Mouse (Mus musculus) embryo, embryonic 11 days (tissue): Measurements from ENCODE around the gene Pdlim3.
A peak's percentile ranks its signal among the peaks of the same experiment; 100 is the strongest.
"Not testable (repeated sequence)": the region's sequence is repeated elsewhere in the genome, so short reads cannot be mapped to it uniquely, and the experiment has no call there.

Experiments
- DNase-seq: peaks from one replicate; pipeline ENCODE4 v3.0.0-alpha.2; 2015

The Pdlim3 gene

DNA sequence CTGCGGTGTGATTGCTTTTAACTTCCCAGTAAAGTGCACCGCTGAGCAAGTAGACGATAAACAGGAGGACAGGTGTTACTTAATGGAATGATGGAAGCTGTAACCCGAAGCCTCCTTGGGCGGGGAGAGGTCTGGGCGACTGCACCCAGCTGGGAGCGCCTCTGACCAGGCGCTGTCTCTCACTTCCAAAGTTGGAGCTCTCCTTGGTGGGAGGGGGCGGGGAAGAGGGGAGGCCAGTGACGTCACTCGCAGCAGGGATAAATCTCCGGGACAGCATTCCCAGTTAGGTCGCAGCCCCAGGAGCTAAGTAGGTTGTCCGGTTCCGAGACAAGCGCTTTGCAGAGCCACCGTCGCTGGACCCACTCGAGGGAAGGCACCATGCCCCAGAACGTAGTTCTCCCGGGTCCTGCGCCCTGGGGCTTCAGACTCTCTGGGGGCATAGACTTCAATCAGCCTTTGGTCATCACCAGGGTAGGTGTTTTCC, at the start of gene Pdlim3:
TSS of gene Pdlim3 (plus strand) at position 260 of the 484 bp plus-strand sequence.
- peak; percentile 82 for DNase-seq

DNA sequence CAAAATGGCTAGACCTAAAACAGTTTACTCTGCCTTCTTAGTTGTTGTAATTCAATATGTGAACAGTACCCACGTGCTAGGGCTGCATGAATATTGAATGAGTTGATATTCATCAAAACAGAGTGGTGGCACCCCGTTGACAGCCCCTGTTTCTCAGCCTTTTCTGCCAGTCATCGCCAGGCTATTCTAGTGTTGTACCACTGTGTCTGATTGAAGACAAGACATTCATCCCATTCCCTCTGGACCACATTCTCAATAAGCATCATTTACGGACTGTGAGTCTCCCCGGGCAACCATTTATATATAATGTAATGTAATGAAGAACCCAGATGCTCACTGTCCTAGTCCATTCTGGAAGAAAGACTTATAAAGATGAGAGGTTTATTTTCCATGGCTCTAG, 42.0 kb upstream of the Pdlim3 start:
- DNase-seq: no peak

DNA sequence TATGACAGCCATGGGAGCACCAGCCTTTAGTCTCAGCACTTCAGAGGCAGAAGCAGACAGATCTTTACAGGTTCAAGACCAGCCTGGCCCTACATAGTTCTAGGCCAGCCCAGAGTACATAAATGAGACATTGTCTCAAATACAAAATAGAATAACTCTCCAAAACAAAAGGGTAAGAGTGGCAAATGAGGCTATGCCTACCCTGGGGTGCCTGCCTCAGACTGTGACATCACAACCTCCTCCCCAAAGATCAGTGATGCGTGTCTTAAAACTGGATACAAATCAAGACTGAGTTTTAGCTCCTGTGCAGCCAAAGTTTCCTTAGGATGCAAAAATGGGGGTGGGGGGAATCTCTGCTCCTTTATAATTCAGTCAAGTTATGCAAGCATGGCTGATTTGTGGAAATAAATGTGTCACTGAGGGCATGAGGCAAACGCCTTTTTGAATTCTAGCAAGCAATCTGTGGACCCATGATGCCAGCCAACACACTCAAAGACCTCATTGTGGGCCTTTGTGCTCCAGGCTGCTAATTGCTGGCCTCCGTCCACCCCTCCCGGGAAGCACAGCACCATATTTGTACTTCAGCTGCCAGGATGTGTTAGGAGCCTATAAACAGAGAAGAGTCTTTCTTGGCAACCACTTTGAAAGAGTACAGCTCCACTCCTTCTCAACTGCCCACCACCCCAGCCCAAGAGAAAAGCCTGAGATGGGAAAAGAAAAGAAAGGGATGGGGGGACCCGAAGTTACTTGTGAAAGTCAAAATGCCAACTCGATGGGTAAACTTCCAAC, 41.0 kb upstream of the Pdlim3 start:
- no peak for DNase-seq

DNA sequence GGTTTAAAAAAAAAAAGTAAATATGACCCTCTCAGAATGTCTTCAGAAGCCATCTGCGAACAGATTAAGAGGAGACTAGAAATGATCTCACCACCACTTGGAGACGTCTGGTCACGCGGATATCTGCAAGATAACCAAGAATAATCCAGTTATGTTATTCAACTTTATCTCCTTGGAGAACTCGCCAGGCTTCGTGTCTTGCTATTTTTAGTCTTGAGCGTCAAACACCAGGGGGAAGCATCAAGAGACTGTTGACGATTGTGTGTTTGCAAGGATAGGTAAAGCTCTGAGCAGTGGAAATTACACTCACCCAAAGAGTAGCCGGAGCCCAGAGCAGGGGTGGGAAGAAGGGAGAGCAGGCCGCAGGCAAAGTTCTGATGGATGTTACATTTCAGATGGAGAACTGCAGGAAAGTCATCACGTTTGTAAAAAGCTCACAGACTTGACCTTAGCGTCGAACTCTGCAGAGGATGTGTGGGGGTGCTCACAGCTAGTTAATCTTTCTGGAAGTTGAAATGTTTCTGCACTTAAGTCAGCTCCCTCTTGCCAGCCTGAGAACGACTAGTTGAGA, 40.3 kb upstream of the Pdlim3 start:
- DNase-seq: no peak

DNA sequence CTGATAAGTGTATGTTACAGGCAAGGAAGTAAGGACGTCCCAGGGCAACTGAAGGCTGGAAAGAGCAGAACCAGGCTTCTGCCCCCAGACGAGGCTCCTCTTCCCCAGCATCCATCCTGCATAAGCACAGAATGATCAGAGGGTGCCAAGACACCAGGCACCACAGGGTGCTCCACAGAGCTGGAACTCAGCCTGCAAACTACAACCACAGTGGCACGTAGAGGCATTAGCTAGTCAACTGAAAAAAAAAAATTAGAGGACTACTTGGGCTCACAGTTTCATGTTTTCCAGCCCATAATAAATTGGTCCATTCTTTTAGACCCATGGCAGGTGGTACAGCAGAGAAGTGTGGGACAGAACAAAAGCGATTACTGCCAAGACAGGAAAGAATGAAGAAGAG, 39.4 kb upstream of the Pdlim3 start:
- DNase-seq: no peak

DNA sequence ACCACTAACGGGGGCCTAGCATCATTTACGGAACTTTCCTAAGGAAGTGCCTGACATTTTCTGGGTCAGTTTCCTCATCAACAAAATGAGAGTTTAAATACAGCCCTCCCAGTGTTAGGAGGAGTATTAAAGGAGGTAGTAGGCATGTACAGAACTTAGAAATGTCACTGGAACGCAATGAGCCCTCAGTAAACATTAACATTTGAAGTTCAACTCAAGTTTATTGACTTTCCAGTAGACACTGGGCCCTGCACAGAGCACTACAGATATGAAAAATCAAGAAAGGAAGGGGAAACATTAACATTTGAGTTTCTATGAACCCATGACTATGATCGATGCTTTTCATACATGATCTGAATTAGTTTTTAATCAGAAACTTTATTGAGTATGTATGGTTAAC, 30.1 kb upstream of the Pdlim3 start:
- DNase-seq: no peak

DNA sequence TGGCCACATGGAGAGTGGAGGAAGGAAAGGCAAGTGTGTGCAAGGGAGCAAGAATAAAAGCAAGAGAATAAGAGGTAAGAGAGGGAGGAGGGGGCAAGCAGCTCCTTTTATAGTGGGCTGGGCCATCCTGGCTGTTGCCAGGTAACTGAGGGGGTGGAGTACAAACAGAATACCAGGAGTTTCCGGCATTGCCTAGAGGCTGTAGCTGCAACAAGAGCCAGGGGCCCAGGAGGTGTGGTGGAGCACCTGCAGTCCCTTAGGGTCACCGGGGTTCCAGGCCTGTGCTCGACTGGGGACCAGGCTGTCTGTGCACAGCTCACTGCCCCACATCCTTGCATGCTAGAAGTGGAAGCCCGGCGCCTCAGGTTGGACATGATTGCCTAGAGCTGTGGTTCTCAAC, 27.5 kb upstream of the Pdlim3 start:
- peak; percentile 37 for DNase-seq

DNA sequence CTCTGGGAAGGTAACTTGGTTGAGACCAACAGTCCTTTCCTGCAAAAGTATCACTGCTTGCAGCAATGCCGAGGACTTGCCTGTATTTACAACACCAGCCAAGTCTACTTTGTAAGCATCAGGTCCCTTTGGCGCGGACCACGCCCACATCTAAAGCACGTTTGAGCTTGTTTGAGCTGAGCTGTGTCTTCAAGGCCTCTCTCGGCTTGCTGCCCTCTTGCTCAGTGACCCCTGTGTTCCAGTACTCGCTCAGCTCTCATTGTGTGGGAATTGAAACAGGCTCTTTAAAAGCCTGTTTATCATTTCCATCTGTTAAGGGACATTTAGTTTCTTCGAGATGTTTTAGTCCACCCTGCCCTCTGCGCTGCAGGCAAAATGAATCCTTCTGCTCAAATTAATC, 26.9 kb upstream of the Pdlim3 start:
- DNase-seq: peak; percentile 67

DNA sequence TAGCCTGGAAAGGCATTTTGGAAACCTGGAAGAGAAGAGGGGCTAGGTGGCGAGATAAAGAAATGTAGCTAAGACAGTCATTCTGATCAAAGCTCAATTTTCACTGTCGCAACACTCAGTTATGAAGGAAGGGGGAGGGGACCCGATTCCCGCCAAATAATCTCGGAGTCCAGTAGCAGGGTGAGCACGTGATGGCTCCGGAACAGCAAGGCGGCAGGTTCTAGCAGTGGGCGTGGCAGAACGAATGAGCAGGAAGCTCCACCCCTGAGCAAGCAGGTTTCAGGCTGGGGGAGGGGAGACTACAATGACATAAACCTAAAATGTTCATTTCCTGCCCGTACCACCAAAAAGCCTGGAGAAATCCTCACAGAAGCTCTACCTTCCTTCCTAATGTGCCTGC, 13.7 kb upstream of the Pdlim3 start:
- DNase-seq: not testable (repeated sequence)

DNA sequence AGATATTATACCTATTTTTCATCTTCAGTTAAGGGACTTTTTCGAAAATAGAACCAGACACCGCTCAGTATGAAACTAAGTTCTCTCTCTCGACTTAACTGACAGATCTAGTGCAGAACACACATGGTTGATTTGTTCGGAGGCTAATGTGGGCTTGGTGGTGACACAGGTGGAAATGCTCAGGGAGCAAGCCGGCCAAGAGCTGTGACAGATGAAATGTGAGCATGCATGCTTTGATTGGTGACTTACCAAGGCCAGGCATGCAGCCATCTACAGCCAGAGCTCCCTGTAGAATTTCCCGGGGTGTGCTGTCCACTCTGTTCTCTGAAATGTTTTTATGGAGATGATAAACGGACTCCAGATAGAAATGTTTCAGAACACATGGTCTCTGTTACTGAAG, 13.2 kb upstream of the Pdlim3 start:
- peak; percentile 31 for DNase-seq

DNA sequence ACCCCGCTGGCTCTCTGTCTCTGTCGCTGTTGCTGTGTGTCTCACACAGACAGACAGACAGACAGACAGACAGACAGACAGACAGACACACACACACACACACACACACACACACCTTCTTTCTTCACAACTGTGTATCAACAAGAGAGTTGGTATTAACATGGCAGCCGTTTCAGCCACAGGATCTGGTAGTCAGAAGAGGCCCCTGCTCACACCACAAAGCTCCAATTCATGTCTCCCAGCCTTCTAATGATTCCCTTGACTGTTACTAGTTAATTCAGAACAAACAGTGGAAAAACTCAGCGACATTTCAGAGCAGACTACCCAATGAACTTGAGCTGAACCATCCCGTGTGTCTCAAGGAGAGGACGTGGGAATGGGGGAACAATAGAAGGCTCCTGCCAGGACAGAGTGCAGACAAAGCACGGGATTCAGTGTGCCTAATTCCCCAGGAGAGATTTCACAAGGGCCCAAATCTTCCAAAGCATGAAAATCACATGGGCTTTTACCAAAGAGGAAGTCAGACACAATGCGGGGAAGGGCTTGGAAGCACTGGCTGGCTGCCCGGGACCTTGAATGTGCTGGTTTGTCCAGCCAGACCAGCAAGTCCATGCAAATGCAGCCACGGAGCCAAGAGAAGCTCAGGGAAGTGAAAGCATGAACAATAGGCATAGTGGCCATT, 10.2 kb upstream of the Pdlim3 start:
- DNase-seq: peak; percentile 74

DNA sequence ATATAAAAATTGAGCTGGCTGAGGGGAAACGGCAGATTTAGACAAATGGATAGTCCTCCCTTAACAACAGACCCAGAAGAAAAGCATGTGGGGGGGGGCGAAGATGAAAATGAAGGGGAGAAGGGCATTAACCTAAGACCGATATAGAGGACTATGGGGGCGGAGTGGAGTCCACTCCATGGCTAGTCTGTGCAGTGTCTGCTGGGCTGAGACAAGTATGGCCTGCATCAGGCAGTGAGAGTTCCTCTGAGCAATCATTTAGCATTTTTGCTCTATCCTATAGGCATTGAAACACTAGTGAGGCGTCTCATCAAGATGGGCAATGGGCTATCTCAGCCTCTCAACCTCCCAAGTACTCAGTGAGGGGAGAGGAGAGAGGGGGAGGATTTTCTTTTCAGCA, 8.9 kb upstream of the Pdlim3 start:
- DNase-seq: no peak

DNA sequence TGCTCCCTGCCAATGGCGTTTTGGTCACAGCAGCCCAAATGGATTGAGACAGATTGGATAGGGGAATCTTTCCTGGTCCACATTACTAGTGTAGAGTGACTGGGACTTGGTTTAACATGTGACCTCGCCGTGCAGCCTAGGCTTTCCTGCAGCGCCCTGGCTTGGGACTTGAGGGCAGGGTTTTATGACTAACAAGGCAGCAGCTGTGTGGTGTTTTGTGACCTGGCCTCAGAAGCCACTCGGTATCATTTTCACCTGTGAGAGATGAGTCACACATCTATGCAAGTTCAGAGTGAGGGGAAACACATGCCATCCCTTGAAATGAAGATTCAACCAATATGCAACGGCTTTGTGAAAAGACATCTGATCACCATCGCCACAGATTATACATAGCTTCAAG, 7.6 kb upstream of the Pdlim3 start:
- DNase-seq: no peak

DNA sequence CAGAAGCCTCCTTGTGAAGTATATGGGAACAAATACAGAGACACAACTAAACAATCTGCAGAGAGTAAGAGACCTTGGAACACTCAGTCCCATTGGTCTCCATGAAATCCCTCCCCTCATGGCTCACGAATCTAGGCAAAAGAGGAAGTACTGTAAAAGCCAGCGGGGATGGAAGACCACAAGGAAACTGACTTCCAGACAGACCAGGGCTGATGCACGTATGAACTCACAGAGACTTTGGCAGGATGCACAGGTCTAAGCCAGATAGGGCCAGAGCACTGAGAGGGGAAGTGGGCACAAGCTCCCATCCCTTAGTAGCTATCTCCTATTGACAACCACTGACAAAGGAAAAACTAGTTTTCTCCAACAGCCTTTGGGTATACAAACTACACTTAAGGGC, 4.8 kb upstream of the Pdlim3 start:
- no peak for DNase-seq

DNA sequence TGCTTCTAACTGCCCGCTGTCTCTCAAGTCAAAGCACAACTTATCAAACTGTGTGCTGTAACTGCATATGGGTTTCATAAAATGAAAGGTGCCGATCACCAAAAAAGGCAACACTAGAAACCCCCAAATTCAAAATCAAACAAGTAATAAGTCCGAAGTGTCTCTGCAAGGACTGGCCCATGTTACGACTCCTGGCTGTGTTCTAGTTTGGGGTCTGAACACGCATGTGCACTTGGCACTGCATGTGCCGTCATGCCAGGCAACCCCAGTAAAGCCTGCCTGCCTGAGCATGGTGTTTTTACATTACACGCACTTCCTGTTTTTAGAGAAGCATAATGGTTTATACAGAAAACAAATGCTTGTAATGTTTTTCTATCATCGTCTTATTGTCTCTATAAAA, 3.5 kb upstream of the Pdlim3 start:
- no peak for DNase-seq

DNA sequence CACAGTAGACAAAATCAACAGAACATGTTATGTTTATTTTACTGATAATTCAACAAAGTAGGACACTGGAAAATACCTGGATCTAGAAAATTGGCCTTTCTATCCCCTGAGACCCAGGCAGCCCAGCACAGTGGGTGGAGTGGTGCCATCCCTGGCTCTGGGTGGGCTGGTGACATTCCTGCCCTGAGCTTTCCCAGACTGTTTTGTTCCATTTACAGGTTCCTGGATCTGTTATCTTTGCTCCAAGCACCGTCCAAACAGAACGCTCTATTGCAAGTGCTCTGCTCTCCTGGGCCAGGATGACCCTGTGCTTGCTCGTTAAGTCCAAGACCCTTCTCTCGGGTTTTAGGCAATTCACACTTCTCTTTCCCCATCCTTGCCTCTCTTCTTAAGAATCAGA, 1.5 kb upstream of the Pdlim3 start:
- DNase-seq: no peak

DNA sequence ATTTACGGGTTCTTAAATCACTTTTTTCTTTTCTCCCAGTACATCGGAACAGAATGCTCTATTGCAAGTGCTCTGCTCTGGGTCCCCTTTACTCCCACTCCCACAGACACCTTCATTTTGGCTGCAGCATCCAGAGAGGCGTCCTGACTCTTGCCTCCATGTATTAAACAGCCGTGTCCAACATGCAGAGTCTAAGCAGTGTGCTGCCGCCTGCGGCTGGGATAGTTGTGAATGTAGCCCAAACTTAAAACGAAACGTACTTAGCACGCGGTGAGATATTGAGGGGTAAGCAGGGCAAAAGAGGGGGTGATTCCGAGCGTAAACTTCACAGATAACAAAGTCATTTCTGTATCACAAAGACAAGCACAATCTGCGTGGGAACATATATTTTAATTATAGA, 709 bp upstream of the Pdlim3 start:
- peak; percentile 47 for DNase-seq

DNA sequence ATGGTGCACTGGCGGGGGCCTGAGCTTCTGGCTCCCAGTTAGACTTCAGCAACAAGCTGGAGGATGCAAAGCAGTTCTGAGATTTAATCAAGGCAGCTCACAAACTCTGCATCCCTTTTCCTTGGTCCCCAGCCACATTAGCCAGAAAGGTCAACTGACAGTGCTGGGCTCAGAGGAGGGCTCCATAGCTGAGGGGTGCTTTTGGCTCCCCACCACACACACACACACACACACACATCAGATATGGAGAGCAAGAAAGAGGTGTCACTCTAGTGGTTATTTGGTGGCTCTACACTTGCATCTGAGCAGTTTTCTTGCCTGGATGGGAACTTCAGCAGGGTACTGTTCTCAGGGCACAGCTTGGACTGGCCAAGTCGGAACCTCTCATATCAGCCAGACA, 514 bp downstream of the Pdlim3 start:
- no peak for DNase-seq

DNA sequence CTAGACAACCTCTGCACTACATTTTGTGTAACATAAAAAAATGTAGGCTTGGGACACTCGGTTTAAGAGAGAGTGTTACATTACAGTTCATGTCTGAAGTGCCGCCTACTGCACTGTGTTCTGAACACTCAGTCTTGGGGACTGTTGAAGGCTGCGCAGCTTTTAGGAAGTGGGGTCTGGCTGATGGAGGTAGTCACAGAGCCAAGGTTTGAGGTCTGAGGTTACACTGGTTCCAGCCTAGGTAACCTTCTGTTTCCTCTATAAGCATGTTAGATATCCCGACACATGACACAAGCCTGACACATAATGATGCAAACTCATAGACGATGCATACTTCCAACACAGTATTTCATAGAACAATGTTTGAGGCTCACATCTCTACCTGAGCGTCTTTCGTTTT, 4.5 kb downstream of the Pdlim3 start:
- DNase-seq: no peak

DNA sequence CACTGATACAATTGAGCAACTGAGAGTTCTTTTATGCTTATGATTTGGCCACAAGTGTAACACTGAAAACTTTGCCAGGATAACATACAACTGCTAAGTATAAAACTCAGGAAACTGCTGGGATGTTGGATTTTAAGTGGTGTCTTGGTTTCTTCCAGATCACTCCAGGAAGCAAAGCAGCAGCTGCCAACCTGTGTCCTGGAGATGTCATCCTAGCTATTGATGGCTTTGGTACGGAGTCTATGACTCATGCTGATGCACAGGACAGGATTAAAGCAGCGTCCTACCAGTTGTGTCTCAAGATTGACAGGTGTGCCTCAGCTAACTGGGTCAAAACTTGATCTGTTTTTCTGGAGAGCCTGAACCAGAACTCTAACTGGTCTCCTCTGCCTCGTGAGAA, 11.3 kb downstream of the Pdlim3 start:
- no peak for DNase-seq

DNA sequence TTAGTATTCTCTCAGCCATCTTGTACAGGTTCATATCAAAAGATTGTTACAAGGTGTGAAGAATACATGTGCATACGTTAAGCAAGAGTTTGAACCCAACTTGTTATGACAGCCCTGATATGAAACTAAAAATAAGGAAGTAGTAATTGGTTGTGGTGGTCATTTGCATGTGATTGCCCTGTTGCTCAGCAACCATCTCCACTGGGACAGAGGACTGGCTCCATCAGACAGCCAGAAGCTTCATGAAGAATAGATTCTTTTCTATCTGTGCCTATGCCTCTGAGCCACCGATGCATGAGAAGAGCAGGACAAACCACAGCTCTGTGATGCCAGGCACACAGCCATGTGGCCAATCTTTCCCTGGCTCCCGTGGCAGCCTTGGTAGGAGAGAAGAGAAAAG, 14.5 kb downstream of the Pdlim3 start:
- DNase-seq: no peak

DNA sequence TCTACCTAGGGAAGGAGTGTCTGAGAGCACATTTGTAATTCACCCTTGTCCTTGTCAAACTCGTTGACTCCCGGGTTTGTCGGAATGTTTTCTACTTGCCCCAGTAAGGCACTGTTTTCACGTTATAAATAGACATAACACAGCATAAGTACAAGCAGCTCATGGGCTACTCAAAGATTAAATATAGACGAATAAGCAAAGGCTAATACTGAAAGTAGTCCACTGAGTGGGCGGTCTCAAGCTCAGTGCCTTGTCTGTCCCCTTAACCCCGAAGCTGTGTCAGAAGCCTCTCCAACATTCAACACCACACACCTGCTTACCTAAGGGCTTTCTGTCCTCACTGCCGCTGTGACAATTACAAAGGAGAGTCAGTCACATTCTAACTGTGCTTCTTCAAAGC, 16.4 kb downstream of the Pdlim3 start:
- no peak for DNase-seq

DNA sequence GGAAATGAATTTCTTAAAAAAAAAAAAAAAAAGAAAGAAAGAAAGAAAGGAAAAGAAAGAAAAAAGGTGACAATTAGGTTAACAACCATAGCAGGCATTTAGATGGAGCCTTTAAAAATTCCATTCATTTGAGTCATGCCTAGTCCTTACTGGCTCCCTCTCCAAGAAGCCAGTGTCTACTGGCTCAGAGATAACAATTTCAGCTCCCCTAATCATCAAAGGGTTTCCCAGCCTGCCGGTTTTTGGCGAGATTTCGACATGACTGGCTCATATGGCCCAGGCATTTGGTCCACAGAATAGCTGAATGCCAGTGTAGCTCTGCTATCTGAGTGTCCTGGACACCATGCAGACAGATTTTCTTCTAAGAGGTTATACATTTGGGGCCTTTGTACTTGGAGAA, 18.4 kb downstream of the Pdlim3 start:
- peak; percentile 11 for DNase-seq

DNA sequence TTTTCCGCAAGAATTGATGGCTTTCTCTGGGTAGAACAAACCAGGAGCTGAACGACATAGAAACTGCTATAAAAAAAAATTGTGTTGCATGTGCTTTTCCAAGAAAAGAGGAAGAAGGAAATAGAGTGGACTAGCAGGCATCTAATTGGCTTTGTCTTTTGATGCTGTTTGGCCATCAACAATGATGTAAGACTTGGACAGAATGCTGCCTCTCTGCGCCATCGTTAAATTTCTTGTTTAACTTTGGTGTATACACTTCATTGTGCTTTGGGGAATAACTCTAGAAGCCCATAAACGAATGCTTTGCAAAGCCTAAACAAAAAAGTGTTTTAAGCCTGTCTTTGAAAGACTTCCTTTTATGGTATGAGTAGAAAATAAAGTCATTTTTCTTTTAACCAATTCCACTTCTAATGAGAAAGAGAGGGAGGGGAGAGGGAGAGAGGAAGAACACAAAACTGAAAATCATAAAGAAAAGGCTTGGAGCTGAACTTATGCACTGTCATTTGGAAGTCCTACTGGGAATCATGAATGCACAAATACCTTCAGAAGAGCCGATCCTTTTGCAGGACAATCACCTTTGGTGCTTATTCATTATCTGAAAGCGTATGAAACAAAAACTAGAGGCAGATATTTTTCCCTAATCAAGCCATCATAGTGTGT, 20.5 kb downstream of the Pdlim3 start:
- DNase-seq: no peak
